Mouse (Mus musculus): ENCODE results near the gene Gm45783. TPM values are rescaled to one million over a fixed set of nuclear protein-coding genes. Genes with fewer than 3 reads are reported as not detected.
"Not testable (repeated sequence)": the region's sequence is repeated elsewhere in the genome, so short reads cannot be mapped to it uniquely, and the experiment has no call there.

The Gm45783 gene
- not detected in 2 replicates for polyA plus RNA-seq (2014; fragmentation: Nextera tagmentation; extraction: Ambion mirVana)

- 50% methylated on average over 12 of the region's 12 CpGs for WGBS
- ATAC-seq (ENCODE audit: low FRiP score); H3K27ac ChIP-seq (ENCODE audit: low read depth, low read length); H3K4me2 ChIP-seq (replicated peaks; ENCODE audit: low read depth, low read length); DNase-seq (ENCODE audit: low spot score); H3K27me3 ChIP-seq (ENCODE audit: control insufficient read depth, insufficient read depth, low read length); H3K4me1 ChIP-seq (replicated peaks; ENCODE audit: control insufficient read depth, insufficient read depth, low read length); H3K36me3 ChIP-seq (ENCODE audit: control insufficient read depth, insufficient read depth, low read length); H3K9ac ChIP-seq (ENCODE audit: low read depth, low read length); H3K9me3 ChIP-seq (ENCODE audit: control insufficient read depth, low read length); H3K4me3 ChIP-seq (ENCODE audit: low read depth, low read length): not testable (repeated sequence)
Observed at GRCm38 (mm10) chr7:7374431-7374830, at the start of gene Gm45783. Gene Gm45783 (minus strand): TSS chr7:7374573.

- H3K4me2 ChIP-seq (replicated peaks; ENCODE audit: low read depth, low read length); H3K36me3 ChIP-seq (ENCODE audit: control insufficient read depth, insufficient read depth, low read length); H3K4me3 ChIP-seq (ENCODE audit: low read depth, low read length); H3K27me3 ChIP-seq (ENCODE audit: control insufficient read depth, insufficient read depth, low read length); H3K9me3 ChIP-seq (ENCODE audit: control insufficient read depth, low read length); H3K27ac ChIP-seq (ENCODE audit: low read depth, low read length); ATAC-seq (ENCODE audit: low FRiP score); DNase-seq (ENCODE audit: low spot score); H3K4me1 ChIP-seq (replicated peaks; ENCODE audit: control insufficient read depth, insufficient read depth, low read length); H3K9ac ChIP-seq (ENCODE audit: low read depth, low read length): not testable (repeated sequence)
Observed at GRCm38 (mm10) chr7:7399603-7400002, 25.2 kb upstream of the Gm45783 start, which contains the start of gene Vmn2r31. Gene Vmn2r31 (minus strand): TSS chr7:7399703.

DNA sequence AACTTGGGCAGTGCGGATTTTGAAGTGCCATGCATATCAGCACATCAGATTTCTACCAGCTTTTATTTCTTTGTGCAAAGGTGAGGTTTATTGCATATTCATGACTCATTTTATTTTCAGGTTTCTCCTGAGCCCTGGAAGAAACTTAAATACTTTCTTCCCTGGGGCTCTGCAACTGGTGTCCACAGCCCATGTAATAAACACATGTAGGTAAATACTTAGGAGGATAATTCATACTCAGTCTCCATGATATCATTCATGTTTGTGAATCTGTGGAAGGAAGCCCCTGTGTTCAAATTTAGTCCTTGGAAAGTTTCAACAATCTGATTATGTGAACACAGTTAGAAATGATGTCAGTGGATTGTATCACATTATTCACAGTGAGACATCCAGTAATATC, 36.9 kb downstream of the Gm45783 start, which contains the start of gene Vmn2r30:
TSS of gene Vmn2r30 (minus strand) at position 101 of the 400 bp plus-strand sequence.
- not testable (repeated sequence) for H3K27me3 ChIP-seq (ENCODE audit: control insufficient read depth, insufficient read depth, low read length); H3K4me1 ChIP-seq (replicated peaks; ENCODE audit: control insufficient read depth, insufficient read depth, low read length); H3K36me3 ChIP-seq (ENCODE audit: control insufficient read depth, insufficient read depth, low read length); H3K4me2 ChIP-seq (replicated peaks; ENCODE audit: low read depth, low read length); H3K27ac ChIP-seq (ENCODE audit: low read depth, low read length); H3K9me3 ChIP-seq (ENCODE audit: control insufficient read depth, low read length); H3K9ac ChIP-seq (ENCODE audit: low read depth, low read length); ATAC-seq (ENCODE audit: low FRiP score); H3K4me3 ChIP-seq (ENCODE audit: low read depth, low read length); DNase-seq (ENCODE audit: low spot score)
- WGBS = no CpG with 5 or more reads among the region's 1 CpGs

DNA sequence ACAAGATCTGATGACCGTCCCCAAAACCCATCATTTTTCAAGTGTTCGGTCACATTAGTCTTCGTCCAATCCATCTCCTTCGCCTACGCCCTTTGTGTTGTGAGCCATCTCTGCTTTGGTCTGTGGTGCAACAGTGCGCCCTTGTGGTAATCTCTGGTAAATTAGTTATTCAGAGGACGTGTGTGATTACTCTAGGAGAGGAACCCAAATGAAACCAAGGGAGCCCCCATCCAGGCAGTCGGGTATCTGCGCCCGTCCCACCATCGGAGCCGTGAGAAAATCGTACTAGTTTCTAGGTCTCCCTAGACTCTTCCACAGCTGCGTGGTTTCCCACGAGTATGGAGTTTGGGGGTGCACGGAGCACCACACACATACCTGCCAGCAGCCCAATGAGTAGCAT, 78.8 kb downstream of the Gm45783 start:
- H3K4me3 ChIP-seq (ENCODE audit: low read depth, low read length) = no peak overlapping the region
- no peak for ATAC-seq (ENCODE audit: low FRiP score)
- no peaks in the 10 kb centered on the region for H3K9me3 ChIP-seq (ENCODE audit: control insufficient read depth, low read length)
- 0 out of 2 replicates have a peak, but pooled peaks cover 2% of the 10 kb centered on the region for H3K36me3 ChIP-seq (ENCODE audit: control insufficient read depth, insufficient read depth, low read length)
- no peaks in the 10 kb centered on the region for H3K4me1 ChIP-seq (replicated peaks; ENCODE audit: control insufficient read depth, insufficient read depth, low read length)
- peak; percentile 55 for DNase-seq (ENCODE audit: low spot score)
- no peak overlapping the region for H3K4me2 ChIP-seq (replicated peaks; ENCODE audit: low read depth, low read length)
- no peak overlapping the region for H3K27ac ChIP-seq (ENCODE audit: low read depth, low read length)
- no peak overlapping the region for H3K9ac ChIP-seq (ENCODE audit: low read depth, low read length)
- 80% methylated on average over 16 of the region's 16 CpGs for WGBS
- no peaks in the 10 kb centered on the region for H3K27me3 ChIP-seq (ENCODE audit: control insufficient read depth, insufficient read depth, low read length)

Other genes with a start within 250 kb of the Gm45783 start
- gene Zfp773, start 237.8 kb downstream of the Gm45783 start, polyA plus RNA-seq (2014; fragmentation: Nextera tagmentation; extraction: Ambion mirVana) = 7.6 and 9.6 TPM in 2 replicates
- gene Zfp418, start 203.2 kb downstream of the Gm45783 start, polyA plus RNA-seq (2014; fragmentation: Nextera tagmentation; extraction: Ambion mirVana) = 3.4 and 4.4 TPM in 2 replicates
- gene Zfp772, start 164.6 kb downstream of the Gm45783 start, polyA plus RNA-seq (2014; fragmentation: Nextera tagmentation; extraction: Ambion mirVana) = 10.9 TPM in 2 replicates
- gene Vmn2r29, start 127.2 kb downstream of the Gm45783 start, polyA plus RNA-seq (2014; fragmentation: Nextera tagmentation; extraction: Ambion mirVana) = 0.11 TPM in 1 of 2 replicates, not detected in the other
- gene Gm45844, start 96.3 kb downstream of the Gm45783 start, polyA plus RNA-seq (2014; fragmentation: Nextera tagmentation; extraction: Ambion mirVana) = 1.9 and 2.8 TPM in 2 replicates
- 63.2 and 72.0 TPM in 2 replicates for gene Clcn4, start 73.7 kb downstream of the Gm45783 start, polyA plus RNA-seq (2014; fragmentation: Nextera tagmentation; extraction: Ambion mirVana)
- not detected in 2 replicates for gene Vmn2r30, start 37.0 kb downstream of the Gm45783 start, polyA plus RNA-seq (2014; fragmentation: Nextera tagmentation; extraction: Ambion mirVana)
- not detected in 2 replicates for gene Vmn2r31, start 25.1 kb upstream of the Gm45783 start, polyA plus RNA-seq (2014; fragmentation: Nextera tagmentation; extraction: Ambion mirVana)
- gene Vmn2r32, start 105.4 kb upstream of the Gm45783 start, polyA plus RNA-seq (2014; fragmentation: Nextera tagmentation; extraction: Ambion mirVana) = not detected in 2 replicates
- not detected in 2 replicates for gene Vmn2r33, start 192.2 kb upstream of the Gm45783 start, polyA plus RNA-seq (2014; fragmentation: Nextera tagmentation; extraction: Ambion mirVana)

Measured in hindbrain, embryonic 11.5 days (tissue).